Mouse (Mus musculus) left cerebral cortex, postnatal 4 days (tissue): ENCODE results near the gene Syn3. TPM values are rescaled to one million over a fixed set of nuclear protein-coding genes. Genes with fewer than 3 reads are reported as not detected.
"Not testable (repeated sequence)": the region's sequence is repeated elsewhere in the genome, so short reads cannot be mapped to it uniquely, and the experiment has no call there.

Experiments
- DNase-seq: peaks from one replicate; pipeline ENCODE4 v3.0.0-alpha.2; 2022
- intact Hi-C: fragments of 180-260 bp; cut with DNase I; formaldehyde crosslinking; loops from one replicate; pipeline ENCODE4 v1.15.1; 2025
- total RNA-seq, 2 experiments: library from RNA; stranded (reverse); gene quantifications; 2 replicates each; pipeline ENCODE4 v1.2.3; 2021

Syn3 gene
- total RNA-seq, 2 experiments from 2014 or later: 82.2 to 85.4 TPM

- intact Hi-C loops: no loop called here
These were observed 25.0 kb downstream of the Syn3 start for GRCm38 (mm10) chr10:86473637-86474154.

GRCm38 (mm10) chr10:86468612-86469546 is 29.8 kb downstream of the Syn3 start:
- intact Hi-C loops: no loop called here
- DNase-seq: no peak

More at GRCm38 (mm10) chr10:86473637-86474154, 25.0 kb downstream of the Syn3 start:
- peak; percentile 33 for DNase-seq

DNA sequence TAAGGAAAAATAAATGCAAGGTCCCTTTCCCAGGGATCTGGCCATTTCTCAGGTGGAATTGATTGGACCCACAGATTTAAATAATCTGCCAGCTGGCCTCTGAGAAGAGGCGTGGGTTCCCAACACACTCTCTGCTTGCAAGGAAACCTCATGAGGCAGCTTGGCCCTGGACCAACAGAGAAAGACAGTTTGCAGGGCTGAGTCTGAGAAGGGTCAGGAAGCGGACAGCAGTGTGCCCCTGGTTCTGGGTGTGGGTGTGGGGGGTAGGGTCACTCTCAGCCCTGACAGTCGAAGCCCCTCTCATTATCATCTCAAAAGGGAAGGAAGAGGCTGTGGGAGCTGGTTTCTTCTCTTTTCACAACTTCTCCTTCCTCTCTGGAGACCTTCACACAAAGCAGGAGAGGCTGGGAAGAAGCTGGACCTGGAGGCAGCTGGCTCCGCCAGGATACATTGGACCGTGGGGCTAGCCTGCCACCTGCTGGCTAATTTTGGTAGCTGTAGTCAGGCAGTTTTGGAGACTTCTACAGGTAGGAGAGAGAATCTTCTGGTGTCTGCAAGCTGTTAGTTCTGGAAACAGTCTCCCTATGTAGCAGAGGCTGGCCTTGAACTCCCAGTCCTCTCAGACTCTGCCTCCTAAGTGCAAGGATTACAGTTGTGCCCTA is 35.0 kb downstream of the Syn3 start:
- DNase-seq: peak; percentile 83
- intact Hi-C loops: loop anchor here (2.0 kb wide), 2 partner anchors 399 to 495 kb away; no protein-coding TSS in a partner anchor

- DNase-seq: no peak
- intact Hi-C loops: no loop called here
These were observed 39.1 kb downstream of the Syn3 start for GRCm38 (mm10) chr10:86459643-86460042.

DNA sequence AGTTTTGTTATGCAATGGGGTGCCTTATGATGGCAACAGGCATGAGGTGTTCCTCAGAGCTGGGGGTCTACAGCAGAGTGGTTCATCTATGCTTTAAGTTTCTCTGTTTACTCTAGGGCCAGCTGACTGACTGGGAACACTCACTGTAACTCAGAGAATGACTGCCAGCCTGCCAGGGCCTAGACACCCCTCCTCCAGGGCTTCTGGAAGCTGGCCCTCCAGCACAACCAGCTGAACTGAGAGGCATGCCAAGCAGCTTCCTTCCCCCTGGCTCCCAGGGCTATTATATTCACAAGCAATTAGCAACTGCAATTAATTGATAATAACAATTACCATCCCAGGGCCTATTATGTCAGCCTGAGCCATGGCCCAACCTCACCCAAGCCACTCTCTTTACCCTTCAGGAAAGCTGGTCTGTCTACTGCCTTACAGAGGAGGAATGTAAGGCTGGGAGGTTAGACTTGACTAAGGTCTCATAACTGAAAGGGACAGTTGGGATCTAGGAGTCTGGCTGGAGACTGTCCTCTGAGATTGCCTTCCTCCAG is 41.0 kb downstream of the Syn3 start:
- peak; percentile 70 for DNase-seq
- intact Hi-C loops: no loop called here

GRCm38 (mm10) chr10:86457195-86457594 is 41.5 kb downstream of the Syn3 start:
- DNase-seq: peak; percentile 48
- intact Hi-C loops: no loop called here

GRCm38 (mm10) chr10:86455296-86456055 is 43.2 kb downstream of the Syn3 start:
- intact Hi-C loops: no loop called here
- DNase-seq: no peak

DNA sequence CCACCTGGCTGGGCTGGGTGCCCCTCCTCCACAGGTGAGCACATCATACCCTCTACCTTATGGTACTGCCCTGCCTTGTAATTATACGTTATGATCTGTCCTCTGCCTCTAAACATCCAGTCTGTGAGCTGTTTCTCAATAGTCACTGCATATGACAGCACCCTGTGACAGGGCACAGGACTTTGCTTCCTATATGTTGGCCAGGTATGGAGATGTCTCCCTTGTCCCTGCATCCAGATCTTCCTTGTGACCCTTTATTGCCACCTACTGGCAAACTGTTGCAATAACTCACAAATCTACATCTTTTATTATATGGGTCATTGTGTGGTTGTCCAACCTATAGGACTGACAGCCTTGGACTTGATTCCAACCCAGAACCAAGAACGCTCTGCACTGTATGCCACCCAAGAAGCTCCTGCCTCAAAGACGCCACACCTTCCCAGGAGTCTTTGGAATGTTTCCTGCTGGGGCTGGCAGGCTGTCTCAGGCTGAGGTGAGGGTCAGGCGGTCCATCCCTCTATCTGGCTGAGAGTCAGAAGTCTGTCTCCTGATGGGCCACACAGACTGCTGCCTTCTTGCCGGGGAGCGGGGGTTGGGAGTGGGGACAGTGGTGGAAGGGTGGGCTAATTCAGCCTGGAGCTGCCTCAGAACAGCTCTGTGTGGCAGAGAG is 46.2 kb downstream of the Syn3 start:
- intact Hi-C loops: loop anchor here (5.0 kb wide), 2 partner anchors 150 to 390 kb away; partner anchors contain the start of gene Timp3
- peak; percentile 26 for DNase-seq

DNA sequence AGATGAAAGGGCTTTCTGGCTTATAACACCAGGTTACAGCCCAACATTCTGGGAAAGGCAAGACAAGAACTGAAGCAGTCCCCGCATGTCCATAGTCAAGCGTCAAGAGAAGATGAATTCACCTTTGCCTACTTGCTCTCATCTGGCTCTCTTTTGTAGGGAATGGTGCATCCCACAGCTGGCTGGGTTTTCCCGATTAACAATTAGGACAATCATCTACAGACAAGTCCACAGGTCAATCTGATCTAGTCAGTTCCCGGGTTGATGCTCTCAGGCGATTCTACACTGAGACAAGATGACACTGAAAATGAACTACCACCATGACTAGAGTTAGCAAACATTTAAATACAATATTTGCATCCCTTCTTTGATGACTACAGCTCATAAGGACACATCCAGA is 47.4 kb downstream of the Syn3 start:
- no peak for DNase-seq
- intact Hi-C loops: loop anchor here (5.0 kb wide), 2 partner anchors 149 to 389 kb away; partner anchors contain the start of gene Timp3

DNA sequence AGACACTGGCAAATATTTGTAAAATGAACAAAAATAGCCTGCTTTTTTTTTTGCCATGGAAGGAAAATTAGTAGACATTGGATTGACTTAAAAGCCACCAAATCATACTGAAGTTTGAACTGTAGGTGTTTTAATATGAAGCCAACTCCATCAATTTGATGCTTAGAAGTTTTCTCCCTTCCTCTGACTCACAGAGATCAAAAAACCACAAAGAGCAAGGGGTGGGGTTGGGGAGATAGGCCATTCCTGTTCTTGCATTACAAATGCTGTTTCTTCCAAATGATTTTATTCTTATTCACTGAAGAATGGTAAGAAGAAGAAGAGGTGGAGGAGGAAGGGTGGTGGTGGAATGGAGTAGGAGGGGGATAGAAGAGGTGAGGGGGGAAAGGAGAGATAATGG is 52.0 kb downstream of the Syn3 start:
- DNase-seq: no peak
- intact Hi-C loops: no loop called here

DNA sequence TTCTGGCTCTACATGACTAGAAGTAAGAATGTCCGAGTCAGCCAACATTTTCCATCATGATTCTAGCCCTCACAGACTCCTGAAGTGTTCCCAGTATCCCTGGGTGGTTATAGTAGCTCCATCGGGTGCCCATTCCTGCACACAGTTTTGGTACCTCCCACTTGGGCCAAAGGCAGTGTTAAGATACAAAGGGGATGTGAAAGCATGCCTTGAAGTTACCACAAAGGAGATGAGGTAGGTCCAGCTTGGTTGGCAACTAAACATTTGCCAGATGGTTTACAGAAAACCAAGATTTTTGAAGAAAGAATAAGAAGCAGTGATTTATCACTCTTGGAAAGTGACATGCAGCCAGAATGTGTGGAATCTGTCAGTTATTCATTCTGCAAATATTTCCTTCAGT is 53.5 kb downstream of the Syn3 start:
- DNase-seq: no peak
- intact Hi-C loops: no loop called here

- no peak for DNase-seq
- intact Hi-C loops: no loop called here
These were observed 54.0 kb downstream of the Syn3 start for GRCm38 (mm10) chr10:86444665-86445064.

DNA sequence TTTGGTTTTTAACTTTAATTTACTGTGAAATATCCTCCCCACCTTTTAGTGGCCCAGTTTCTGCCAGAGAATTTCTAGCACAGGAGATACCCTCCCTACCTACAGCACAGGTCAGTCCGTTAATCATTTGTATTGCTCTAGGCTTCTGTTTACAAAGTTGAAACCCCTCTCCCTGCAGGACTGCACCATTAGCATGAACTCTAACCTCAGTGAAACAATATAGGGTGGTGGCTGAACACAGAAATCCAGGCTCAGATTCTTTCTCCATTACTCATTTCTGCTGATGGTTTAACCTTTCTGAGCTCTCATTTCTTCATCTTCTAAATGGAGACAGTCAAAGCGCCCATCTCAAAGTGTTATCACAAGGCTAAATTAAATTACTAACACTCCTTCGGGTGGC is 56.9 kb downstream of the Syn3 start:
- DNase-seq: no peak
- intact Hi-C loops: no loop called here

DNA sequence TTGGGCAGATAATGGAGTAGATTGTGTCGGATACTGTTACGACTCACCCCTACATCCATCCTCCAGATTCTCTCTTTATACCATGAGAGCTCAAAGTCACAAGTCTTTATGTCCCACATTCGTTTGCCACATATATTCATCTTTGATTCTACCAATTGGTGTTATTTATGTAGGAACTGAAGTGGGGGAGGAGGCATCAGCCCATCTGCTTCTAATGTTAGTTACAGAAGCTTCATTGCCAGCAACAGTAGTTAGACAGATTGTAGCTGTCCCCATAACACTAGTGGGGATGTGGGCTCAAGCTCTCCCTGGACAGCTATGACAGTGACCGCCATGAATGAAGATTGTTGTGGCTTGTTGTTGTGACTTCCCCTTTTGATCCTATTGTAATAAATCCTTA is 59.1 kb downstream of the Syn3 start:
- intact Hi-C loops: no loop called here
- DNase-seq: no peak

DNA sequence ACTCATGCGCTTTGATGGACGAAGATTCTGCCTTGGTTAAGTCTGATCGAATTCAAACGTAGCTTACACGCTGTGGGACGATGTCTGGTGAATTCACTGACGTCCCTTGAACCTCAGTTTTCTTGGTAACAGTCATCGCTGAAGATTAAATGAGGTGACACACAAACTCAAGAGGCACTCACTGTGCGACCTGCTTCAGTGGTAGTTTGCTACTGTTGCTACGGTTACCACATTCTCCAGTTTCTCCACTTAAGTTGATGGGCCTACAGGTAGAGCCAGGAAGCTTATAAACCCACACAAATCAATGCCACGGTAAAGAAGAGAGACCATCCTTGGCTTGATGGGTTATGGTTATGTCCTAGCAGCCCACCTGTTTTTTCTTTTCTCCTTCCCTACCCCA is 61.4 kb downstream of the Syn3 start:
- intact Hi-C loops: no loop called here
- no peak for DNase-seq

- DNase-seq, intact Hi-C loops: not testable (repeated sequence)
These were observed 63.7 kb downstream of the Syn3 start for GRCm38 (mm10) chr10:86435006-86435405.

GRCm38 (mm10) chr10:86429651-86430050 is 69.0 kb downstream of the Syn3 start:
- no peak for DNase-seq
- intact Hi-C loops: no loop called here

DNA sequence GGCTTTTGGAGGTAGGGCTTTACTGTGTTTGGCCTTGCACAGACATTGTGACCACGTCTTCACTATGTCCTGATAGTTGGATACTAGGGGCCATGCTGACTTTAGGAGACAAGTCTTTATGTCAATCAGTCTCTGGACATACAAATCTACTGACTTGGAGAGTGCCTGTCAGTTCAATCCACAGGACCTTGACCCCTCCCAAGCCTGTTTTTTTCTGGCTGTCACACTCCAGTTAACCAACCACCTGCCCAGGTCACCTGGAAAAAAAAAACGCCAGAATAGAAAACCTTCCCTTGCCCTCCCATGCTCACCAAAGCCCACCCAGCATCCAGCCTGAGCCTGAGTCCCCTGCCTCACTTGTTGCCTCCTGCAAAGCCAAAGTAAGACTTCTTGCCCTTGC is 70.7 kb downstream of the Syn3 start:
- intact Hi-C loops: no loop called here

GRCm38 (mm10) chr10:86425690-86426530 is 72.8 kb downstream of the Syn3 start:
- intact Hi-C loops: no loop called here
- DNase-seq: no peak

More for the DNA sequence above, 70.7 kb downstream of the Syn3 start:
- no peak for DNase-seq
